Mouse (Mus musculus): ENCODE results near the gene Hnrnpf. TPM values are rescaled to one million over a fixed set of nuclear protein-coding genes. Genes with fewer than 3 reads are reported as not detected.
"Not testable (repeated sequence)": the region's sequence is repeated elsewhere in the genome, so short reads cannot be mapped to it uniquely, and the experiment has no call there.

The Hnrnpf gene
- 100 to 1,000 TPM; 112 to 124 TPM for total RNA-seq (2021)

DNA sequence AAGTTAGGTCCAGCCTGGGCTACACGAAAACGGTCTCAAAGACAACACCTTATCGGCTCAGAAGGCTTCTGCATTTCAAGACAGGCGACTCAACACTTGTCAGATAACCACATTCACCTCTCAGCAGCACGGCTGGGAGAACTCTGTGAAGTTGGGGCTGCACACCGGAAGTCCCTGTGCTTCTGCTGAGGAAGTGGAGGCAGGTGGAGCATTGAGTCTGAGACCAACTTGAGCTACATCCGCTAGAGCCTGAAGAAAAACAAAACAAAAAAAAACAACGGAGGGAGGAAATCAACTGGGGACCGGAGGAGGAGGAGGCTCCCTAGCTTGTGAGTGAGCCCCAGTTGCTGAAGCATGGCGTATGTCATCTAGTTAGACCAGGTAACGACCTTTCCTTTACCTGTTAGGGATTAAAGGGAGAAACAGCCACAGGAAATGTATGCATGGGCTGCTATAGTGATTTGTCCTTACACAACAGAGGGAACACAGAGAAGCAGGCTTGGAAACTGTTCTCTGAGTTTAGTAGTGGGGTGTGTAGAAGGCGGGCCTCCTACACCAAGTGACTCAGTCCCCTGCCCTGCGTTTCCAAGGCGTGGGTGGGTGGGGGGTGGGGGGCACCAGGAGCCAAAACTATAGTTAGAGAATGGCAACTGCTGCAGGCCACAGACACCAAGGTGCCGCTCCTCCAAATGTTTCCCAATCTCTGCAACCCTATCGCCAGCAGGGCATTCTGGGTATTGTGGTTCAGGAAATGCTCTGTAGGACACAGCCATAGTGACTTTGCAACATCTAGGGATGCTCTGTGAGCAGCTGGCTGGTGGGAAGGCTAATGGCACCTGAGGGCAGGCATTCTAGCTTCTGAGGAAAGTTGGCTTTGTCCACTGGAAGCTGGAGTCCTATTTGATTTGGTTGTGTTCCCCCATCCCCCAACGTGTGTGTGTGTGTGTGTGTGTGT, at the start of gene Hnrnpf:
Hnrnpf (plus strand) TSS at position 199 of the 955 bp plus-strand sequence.
- no peak for DNase-seq (ENCODE audit: extremely low spot score in 1 of 2, low spot score in 1 of 2)

GRCm38 (mm10) chr6:117851747-117852146, 48.4 kb upstream of the Hnrnpf start:
- DNase-seq (ENCODE audit: extremely low spot score in 1 of 2, low spot score in 1 of 2) = no peak

GRCm38 (mm10) chr6:117857990-117858389, 42.1 kb upstream of the Hnrnpf start:
- no peak for DNase-seq (ENCODE audit: extremely low spot score in 1 of 2, low spot score in 1 of 2)

DNA sequence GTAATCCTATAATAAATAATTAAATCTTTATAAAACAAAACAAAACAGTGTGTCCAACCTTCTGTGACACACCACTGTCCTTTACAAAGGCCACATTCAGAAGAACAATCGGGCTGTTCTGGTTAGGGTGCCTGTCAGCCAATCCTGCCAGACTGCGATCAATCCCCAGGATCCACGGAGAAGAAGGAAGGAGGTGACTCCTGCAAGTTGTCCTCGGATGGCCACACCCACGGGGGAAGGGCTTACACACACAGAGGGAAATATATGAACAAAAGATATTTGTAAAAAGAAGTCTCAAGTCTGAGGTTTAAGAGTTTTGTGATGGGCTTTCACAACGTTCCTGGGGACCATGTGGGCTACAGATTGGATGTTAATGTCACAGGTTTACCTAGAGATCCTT, 38.3 kb upstream of the Hnrnpf start, which contains the start of gene Zfp239:
Zfp239 (plus strand) TSS at position 253 of the 400 bp plus-strand sequence.
- DNase-seq (ENCODE audit: extremely low spot score in 1 of 2, low spot score in 1 of 2) = no peak

DNA sequence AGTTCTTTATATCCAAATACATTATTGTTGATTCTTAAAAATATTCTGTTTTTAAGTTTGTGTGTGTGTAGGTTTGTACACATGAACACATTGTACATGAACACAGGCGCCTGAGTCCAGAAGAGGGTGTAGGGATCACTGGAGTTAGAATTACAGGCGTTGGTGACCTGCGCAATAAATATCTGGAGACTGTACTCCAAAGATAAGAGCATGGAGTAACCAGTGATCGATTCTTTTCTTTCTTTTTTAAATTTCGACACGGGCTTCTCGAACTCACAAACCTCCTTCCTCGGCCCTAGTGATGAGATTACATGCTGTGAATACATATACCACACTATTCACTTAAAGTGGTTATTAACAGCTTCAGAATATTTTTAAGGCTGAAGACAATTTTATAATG, 37.7 kb upstream of the Hnrnpf start:
- no peak for DNase-seq (ENCODE audit: extremely low spot score in 1 of 2, low spot score in 1 of 2)

DNA sequence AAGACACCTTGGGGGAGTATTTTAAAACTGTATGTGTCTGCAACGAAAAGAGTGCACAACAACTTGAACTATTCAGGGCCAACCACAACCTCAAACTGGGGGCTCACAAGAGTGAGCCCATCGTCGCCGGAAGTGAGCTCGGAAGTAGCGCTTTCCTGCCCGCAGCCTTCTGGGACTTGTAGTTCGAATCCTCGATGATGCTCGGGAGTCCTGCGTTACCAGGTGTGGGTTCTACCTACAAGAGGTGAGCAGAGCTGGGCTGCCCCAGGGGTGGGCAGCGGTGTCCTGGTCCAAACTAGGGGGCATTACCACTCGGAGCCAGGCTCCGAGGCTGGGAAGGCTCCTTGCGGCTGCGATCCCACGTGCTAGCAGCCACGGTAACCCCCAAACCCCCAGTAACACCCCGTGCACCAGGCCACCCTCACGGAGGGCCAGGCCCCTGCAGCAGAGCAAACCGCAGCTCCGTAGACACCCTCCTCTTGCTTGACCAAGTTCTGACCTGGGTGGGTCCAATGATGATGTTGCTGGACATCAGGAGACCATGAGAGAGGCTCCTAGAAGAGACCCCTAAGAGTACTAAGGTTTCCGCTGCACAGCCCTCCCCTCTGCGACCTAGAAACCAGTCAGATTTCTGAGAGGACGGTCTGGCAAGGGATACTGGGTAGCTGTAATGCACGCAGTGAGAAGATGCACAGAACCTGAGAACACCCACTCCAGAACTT, 37.1 kb upstream of the Hnrnpf start:
- peak; percentile 22 to 55 for DNase-seq (ENCODE audit: extremely low spot score in 1 of 2, low spot score in 1 of 2)

GRCm38 (mm10) chr6:117863751-117864150, 36.4 kb upstream of the Hnrnpf start:
- no peak for DNase-seq (ENCODE audit: extremely low spot score in 1 of 2, low spot score in 1 of 2)

DNA sequence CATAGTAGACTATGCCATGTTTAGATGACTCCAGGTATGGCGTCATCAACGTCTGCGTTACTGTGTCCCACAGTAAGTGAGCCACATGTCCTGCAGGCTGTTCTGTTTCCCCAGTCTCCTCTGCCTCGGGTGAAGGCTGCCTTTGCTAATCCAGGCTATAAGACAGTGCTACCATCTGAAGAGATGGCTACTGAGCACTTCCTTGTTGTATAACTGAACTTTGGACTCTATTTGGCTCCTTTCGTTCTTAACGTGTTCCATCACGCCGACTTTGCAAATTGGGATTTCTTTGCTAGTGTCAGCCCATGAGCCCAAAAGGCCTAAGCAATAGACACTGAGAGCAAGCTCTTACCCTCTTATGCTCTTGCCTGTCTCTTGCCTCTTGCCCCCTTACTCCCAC, 31.9 kb upstream of the Hnrnpf start:
- DNase-seq (ENCODE audit: extremely low spot score in 1 of 2, low spot score in 1 of 2) = no peak

DNA sequence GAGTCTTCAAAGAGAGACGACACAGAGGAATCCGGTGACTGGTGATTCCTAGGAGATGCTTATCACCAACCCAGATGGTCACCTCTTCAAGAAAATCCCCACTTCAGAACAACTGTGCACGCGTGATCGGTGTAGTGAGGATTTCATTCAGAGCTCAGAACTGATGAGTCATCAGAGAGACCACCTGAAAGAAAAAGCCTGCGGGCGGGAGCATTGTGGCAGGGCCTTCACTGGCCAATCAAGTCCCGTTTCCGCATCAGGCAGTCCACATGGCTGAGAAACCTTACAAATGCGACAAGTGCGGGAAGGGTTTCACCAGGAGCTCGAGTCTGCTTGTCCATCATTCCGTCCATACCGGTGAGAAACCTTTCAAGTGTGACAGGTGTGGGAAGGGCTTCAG, 29.1 kb upstream of the Hnrnpf start:
- DNase-seq (ENCODE audit: extremely low spot score in 1 of 2, low spot score in 1 of 2) = no peak

GRCm38 (mm10) chr6:117873450-117873849, 26.7 kb upstream of the Hnrnpf start:
- not testable (repeated sequence) for DNase-seq (ENCODE audit: extremely low spot score in 1 of 2, low spot score in 1 of 2)

GRCm38 (mm10) chr6:117874621-117875281, 25.4 kb upstream of the Hnrnpf start:
- DNase-seq (ENCODE audit: extremely low spot score in 1 of 2, low spot score in 1 of 2) = no peak

GRCm38 (mm10) chr6:117878700-117879407, 21.3 kb upstream of the Hnrnpf start:
- DNase-seq (ENCODE audit: extremely low spot score in 1 of 2, low spot score in 1 of 2) = peak in 1 of 2 experiments; percentile 69

DNA sequence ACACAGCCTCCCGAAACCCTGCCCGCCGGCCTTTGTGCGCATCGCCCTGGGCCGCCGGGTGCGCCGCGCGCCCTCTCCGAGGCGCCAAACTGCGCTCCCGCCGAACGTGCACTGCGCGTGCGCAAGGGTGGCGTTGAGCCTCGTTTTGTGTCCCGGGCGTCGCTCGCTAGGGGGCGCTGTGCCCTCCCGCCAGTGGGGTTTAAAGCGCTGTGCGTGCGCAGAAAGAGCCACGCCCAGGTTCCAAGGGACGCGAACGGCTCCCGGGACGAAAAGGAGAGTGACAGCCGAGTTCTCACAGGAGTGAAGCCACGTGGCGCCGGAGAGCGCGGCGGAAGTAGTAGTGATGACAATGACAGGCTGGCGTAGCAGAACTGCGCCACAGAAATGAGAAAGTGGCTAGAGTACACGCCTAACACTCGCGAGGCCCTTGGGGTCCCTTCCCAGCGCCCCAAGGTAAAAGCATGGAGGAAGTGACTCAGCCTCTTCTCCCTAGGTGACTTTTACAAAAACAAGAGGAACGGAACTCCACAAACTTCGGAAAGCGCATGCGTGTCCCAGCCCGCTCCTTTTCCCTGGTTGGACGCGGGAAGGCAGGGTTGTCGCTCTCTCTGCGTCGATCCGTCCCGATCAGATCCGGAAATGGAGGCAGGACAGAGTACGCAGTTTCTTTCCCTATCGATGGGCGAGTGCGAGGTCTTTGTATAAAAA, 20.6 kb upstream of the Hnrnpf start:
- peak; percentile 100 for DNase-seq (ENCODE audit: extremely low spot score in 1 of 2, low spot score in 1 of 2)

GRCm38 (mm10) chr6:117880394-117880838, 19.7 kb upstream of the Hnrnpf start:
- no peak for DNase-seq (ENCODE audit: extremely low spot score in 1 of 2, low spot score in 1 of 2)

DNA sequence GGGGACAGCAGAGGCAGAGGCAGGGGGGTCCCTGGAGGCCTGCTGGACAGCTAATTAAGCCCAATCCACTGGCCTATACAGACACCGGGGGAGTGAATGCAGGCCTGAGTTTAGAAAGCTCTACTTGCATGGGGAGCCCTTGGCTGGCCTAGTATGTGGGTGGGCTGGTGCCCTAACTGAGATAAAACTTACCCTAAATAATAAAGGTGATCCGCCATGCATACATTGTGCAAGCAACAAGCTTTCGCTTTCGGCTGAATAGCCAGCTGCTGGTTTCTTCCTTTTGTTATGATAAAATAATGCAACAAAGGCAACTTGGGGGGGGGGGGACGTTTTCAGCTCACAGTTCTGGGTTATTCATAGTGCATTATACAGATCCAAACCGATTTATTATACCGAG, 18.9 kb upstream of the Hnrnpf start:
- DNase-seq (ENCODE audit: extremely low spot score in 1 of 2, low spot score in 1 of 2) = no peak

DNA sequence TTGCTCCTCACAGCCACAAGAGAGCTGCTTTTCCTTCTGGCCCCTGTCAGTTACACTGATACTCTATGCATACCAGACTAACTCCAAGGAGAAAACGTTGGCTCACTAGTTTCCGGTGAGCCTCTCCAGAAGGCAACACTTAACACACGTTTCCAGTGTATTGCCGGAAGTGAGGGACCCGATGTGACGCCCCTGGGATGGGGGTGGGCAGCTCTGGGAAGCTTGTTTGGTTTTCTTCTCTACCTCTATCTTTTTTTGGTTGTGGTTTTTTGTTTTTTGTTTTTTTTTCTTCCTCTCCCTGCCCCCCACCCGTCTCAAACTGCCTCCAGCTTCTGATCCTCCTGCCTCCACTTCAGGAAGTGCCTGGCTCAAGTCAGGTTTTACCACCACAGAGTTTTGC, 18.1 kb upstream of the Hnrnpf start:
- DNase-seq (ENCODE audit: extremely low spot score in 1 of 2, low spot score in 1 of 2) = no peak

DNA sequence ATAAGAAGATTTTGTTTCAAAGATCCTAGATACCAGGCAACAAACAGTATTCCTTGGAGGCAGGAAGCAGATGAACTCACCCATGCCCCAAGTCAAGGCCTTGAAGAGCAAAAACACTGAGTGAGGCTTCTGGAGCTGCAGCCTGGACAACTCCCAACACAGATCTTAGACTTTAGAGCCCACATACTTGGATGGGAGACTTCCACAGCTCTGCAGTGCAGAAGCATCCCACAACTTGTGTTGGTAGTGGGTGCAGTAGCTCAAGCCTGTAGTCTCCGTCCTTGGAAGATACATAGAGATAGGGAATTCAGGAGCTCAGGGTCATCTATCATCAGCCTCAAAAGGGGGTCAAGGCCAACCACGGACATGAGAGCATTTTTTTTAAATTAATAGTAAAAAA, 14.2 kb upstream of the Hnrnpf start:
- DNase-seq (ENCODE audit: extremely low spot score in 1 of 2, low spot score in 1 of 2) = no peak

- DNase-seq (ENCODE audit: extremely low spot score in 1 of 2, low spot score in 1 of 2) = no peak
Measured at GRCm38 (mm10) chr6:117888032-117888431, 12.1 kb upstream of the Hnrnpf start.

- no peak for DNase-seq (ENCODE audit: extremely low spot score in 1 of 2, low spot score in 1 of 2)
Measured at GRCm38 (mm10) chr6:117888642-117889096, 11.5 kb upstream of the Hnrnpf start.
